Mouse (Mus musculus) fat pad, adult 2 months (tissue): ENCODE data around the gene Krtap4-7.
"Not testable (repeated sequence)": the region's sequence is repeated elsewhere in the genome, so short reads cannot be mapped to it uniquely, and the experiment has no call there.

Experiments used
- DNase-seq: peaks from one replicate; pipeline ENCODE4 v3.0.0-alpha.2; 2011; ENCODE audit warnings: low read depth, low spot score; ENCODE audit errors: extremely low read depth

The Krtap4-7 gene

DNA sequence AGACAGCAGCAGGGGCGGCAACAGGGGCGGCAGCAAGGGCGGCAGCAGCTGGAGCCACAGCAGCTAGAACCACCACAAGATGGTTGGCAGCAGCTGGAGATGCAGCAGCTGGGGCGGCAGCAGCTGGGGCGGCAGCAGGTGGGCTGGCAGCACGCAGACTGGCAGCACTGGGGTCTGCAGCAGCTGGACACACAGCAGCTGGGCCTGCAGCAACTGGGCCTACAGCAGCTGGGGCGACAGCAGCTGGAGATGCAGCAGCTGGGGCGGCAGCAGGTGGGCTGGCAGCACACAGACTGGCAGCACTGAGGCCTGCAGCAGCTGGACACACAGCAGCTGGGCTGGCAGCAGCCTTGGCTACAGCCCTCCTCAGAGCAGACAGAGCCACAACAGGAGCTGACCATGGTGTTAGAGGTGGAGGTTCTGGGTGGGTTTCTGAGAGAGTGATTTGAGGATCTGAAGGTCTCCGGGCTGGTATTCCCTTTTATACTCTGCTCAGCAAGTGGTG is at the start of gene Krtap4-7:
Gene Krtap4-7, minus strand, starts transcription at position 455 of the 505 bp plus-strand sequence.
- DNase-seq = not testable (repeated sequence)

DNA sequence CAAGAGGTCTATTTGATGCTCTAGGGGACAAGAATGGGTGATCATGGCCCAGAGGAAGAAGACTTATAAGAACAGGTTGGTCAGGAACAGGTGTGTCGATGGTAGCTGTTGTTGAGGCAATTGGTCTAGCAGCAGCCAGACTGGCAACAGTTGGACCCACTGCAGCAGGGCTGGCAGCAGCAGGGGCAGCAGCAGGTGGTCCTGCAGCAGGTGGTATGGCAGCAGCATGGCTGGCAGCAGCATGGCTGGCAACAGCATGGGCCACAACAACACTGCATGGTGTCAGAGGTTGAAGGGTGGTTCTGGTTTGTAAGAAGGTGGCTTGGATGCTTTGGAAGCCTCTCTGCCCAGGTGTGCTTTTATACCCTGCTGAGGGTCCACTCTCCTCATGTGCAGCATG is 46.6 kb upstream of the Krtap4-7 start, which contains the start of gene Gm14190:
Gene Gm14190, minus strand, starts transcription at position 278 of the 400 bp plus-strand sequence.
- no peak for DNase-seq

DNA sequence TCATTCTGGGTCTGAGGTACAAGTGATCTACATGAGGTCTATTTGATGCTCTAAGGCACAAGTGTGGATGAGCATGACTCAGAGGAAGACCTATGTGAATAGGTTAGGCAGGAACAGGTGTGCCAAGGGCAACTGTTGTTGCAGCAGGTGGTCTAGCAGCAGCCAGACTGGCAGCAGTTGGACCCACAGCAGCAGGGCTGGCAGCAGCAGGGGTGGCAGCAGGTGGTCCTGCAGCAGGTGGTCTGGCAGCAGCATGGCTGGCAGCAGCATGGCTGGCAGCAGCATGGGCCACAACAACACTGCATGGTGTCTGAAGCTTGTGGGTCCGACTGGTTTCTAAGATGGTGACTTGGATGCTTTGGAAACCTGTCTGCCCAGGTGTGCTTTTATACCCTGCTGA is 41.3 kb upstream of the Krtap4-7 start:
- DNase-seq = not testable (repeated sequence)

DNA sequence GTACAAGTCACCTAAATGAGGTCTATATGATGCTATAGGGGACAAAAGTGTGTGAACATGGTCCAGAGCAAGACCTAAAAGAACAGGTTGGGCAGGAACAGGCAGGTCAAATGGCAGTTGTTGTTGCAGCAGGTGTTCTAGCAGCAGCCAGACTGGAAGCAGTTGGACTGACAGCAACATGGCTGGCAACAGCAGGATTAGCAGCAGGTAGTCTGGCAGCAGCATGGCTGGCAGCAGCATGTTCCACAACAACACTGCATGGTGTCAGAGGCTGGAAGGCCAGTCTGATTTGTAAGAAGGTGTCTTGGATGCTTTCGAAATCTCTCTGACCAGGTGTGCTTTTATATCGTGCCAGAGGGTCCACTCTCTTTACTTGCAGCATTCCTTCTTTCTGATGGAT is 39.6 kb upstream of the Krtap4-7 start:
- no peak for DNase-seq

DNA sequence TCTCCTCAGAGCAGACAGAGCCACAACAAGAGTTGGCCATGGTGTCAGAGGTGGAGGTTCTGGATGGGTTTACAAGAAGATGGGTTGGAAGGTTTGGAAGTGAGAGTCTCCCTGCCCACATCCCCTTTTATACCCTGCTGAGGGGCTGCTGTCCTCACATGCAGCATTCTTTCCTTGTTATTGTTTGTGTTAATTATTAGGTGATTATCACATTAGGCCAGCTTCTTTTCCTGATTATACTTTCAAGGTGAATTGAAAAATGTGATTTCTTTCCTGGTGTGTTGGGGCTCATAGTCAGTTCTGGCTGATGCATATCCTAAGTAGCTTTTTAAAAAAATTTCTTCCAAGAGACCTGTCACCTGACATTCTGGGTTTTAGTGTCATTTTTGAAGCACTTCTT is 22.0 kb upstream of the Krtap4-7 start, which contains the start of gene Krtap4-6:
Gene Krtap4-6, minus strand, starts transcription at position 101 of the 400 bp plus-strand sequence.
- DNase-seq = no peak

DNA sequence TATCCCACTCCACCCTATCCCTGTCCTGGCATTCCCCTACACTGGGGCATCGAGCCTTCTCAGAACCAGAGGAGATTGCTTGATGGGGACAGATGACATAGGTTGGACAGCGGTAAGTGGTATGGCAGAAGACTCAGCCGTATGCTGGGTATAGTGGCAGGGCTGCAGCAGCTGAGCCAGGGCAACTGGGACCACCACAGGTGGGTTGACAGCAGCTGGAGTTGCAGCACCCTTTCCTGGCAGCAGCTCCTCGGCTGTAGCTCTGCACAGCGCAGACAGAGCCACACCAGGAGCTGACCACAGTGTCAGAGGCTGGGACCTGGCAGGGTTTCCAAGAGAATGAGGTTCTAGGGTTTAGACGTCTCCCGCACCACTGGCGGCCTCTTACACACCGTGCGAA is 18.9 kb upstream of the Krtap4-7 start:
- no peak for DNase-seq

DNA sequence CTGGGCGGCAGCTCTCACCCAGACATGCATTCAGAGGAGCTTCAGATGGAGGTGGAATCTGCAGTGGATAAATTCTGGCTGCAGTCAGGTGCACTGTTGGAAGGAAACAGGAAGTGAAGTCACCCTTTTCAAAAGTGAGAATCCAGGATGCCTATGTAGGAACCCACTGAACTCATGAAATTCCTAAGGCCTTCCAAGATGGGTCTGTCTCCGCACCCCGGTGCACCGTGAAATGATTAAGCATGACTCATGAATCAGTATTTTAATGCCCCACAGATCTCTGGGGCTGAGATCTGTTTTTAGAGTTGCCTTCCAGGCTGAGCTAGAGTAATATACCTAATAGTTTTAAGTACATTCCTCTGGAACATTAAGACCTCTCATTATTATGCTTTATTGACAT is 15.4 kb upstream of the Krtap4-7 start:
- DNase-seq = no peak

DNA sequence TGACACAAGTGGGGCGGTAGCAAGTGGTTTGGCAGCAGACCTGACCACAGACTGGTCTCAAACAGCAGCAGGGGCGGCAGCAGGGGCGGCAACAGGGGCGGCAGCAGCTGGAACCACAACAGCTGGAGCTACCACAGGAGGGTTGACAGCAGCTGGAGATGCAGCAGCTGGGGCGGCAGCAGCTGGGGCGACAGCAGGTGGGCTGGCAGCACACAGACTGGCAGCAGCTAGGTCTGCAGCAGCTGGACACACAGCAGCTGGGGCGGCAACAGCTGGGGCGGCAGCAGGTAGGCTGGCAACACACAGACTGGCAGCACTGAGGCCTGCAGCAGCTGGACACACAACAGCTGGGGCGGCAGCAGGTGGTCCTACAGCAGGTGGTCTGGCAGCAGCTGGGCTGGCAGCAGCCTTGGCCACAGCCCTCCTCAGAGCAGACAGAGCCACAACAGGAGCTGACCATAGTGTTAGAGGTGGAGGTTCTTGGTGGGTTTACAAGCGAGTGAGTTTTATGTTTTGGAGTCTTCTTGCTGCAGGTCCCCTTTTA is 14.7 kb upstream of the Krtap4-7 start, which contains the start of gene Gm11563:
Gene Gm11563, minus strand, starts transcription at position 494 of the 544 bp plus-strand sequence.
- not testable (repeated sequence) for DNase-seq

DNA sequence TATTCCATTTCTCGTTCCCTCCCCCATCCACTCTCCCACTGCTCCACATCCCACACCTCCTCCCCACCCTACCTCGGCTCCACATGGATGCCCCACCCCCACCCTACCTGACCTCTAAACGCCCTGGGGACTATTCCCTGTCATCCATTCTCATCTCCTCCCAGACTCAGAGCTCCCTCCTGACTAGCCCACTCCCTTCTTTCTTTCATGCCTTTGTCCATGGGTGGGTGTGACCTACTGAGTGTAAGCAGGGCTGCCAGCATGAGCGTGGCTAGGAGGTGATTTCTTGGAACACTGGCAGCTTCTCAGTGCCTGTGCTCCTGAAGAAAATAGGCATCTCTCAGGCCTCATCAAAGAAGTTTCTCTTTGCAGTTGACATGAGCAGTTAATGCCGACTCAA is 13.2 kb upstream of the Krtap4-7 start:
- DNase-seq = no peak

DNA sequence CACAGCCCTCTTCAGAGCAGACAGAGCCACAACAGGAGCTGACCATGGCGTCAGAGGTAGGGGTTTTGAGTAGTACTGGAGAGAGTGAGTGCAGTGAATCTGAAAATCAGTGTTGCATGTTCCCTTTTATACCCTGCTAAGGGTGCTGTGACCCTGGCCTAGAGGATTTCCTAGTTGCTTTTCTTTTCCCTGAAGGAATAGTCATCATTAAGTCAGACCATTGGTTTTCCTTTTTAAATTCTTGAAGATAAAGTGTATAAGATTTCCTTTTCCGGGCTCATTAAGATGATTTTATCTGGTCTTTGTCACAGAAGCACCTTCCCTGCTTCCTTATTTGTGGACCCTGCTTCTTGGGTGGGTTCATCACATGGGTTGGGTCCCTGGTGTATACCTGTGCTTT is 6.2 kb upstream of the Krtap4-7 start, which contains the start of gene Gm11555:
Gene Gm11555, minus strand, starts transcription at position 101 of the 400 bp plus-strand sequence.
- DNase-seq = no peak

DNA sequence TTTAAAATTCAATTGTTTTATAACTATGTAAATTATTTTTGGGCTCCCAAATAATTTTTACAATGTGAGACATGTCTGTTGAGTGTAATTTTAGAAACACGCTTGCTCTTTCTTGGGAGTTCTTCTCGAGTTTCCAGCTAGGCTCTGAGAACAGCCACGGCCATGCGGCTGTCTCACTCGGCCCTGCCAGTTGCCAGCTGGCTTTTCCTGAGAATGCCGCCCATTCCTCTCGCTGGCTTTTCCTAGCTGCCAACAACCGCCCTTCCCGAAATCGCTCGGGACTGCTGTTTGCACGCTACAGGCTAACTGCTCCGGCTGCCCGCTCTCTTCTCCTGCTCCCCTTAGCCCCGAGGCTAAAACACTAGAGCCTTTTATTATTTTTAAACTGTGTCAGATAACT is 2.6 kb upstream of the Krtap4-7 start:
- no peak for DNase-seq

DNA sequence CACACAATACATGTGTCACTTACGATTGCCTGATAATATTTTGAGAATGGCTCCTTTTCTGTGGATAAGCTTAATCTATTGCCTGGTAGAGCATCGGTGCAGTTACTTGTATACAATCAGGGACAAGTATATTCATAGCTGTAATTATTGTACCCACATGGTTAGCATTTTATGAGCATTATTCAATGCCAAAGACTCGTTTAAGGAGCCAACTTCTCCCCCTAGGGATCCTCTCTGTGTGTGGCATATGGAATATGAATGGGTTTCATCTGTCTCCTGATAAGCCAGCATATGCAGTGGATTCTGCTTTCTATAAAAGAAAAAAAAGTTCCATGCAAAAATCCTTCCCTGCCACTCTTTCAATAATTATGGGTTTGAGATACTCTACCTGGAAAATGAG is 462 bp upstream of the Krtap4-7 start:
- no peak for DNase-seq

DNA sequence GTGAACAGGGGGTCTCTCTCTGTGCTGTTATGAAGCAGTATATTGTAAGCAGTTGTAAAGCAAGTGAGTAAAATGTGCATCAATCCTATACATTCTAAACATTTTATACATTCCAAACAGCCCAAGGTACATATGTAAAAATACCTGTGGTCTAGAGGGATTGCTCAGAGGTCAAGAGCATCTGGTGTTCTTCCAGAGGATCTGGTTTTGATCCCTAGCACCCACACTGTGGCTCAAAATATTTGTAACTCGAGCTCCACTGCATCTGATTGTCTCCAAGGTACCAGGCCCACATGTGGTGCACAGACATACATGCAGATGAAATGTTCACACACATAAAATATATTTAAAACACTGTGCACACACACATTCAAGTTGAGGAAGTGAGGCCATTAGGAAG is 3.0 kb downstream of the Krtap4-7 start:
- no peak for DNase-seq

DNA sequence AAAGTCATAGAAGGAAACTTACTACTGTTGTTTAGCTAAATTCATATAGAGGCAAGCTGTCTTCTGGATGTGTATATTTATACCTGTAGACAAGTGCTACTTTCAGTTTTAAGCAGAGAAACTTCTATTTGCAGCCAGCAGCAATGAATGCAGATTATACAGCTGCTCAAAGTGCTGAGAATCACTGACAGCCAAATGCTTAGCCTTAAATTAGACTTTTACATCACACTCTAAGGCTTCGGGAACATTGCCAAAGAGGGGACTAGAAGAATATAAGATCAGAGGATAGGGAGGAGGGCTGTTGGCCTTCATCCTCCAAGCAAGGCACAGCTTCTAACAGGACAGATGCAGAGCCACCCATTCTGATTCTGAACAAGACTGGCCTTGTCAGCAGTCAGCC is 6.8 kb downstream of the Krtap4-7 start:
- DNase-seq = no peak

DNA sequence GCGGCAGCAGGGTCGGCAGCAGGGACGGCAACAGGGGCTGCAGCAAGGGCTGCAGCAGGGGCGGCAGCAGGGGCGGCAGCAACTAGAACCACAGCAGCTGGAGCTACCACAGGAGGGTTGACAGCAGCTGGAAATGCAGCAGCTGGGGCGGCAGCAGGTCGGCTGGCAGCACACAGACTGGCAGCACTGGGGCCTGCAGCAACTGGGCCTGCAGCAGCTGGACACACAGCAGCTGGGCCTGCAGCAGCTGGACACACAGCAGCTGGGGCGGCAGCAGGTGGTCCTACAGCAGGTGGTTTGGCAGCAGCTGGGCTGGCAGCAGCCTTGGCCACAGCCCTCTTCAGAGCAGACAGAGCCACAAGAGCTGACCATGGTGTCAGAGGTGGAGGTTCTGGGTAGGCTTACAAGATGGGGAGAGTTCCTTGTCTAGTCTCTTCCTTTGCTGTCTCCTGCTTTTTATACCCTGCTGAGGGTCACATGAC is 9.2 kb downstream of the Krtap4-7 start, which contains the start of gene Krtap4-2:
Gene Krtap4-2, minus strand, starts transcription at position 432 of the 482 bp plus-strand sequence.
- no peak for DNase-seq

DNA sequence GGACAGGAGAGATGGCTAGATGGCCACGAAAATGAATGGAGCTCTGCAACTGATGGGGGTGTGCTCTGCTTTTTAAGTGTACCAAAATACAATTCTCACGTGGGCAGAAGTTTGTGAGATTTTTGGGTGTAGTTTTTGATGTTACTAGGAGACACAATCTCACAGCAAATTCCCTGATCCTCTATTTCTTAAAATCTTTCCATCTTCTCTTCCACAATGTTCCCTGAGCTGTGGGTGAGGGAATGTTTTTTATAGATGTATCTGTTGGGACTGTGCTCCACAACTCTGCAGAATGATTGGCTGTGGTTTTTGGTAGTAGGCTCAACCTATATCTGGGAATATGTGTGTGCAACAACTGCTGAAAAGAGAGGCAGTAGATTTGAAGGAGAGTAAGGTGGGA is 10.6 kb downstream of the Krtap4-7 start:
- DNase-seq = no peak

DNA sequence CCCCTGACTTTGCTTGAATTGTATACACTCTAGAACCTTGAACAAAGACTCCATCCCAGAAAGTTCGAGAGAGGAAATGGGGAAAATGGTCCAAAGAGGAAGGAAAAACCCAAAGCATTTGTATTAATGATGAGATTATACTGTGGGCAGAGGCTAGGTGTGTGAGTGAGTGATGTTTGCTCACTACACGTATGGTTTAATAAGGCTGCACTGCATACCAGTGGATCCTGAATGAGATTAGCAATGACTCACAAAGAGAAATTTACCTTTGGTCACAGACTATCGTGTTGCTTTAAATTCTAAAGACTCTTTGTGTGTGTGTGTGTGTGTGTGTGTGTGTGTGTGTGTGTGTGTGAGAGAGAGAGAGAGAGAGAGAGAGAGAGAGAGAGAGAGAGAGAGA is 13.0 kb downstream of the Krtap4-7 start:
- DNase-seq = no peak

DNA sequence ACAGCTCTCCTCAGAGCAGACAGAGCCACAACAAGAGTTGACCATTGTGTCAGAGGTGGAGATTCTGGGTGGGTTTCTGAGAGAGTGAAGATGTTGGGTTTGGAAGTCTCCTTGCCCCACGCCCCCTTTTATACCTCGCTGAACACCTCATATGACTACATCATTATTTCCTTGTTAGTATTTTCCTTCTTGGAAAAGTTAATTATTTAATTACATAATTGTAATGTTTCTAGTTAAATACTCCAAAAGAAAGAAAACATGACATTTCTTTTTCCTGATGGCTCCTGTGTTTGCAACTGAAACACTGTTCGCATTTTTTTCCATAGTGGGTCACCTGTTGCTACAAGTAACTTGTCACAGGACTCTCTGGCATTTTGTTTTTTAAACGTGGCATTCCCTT is 15.8 kb downstream of the Krtap4-7 start, which contains the start of gene Krtap4-1:
Gene Krtap4-1, minus strand, starts transcription at position 101 of the 400 bp plus-strand sequence.
- DNase-seq = no peak

DNA sequence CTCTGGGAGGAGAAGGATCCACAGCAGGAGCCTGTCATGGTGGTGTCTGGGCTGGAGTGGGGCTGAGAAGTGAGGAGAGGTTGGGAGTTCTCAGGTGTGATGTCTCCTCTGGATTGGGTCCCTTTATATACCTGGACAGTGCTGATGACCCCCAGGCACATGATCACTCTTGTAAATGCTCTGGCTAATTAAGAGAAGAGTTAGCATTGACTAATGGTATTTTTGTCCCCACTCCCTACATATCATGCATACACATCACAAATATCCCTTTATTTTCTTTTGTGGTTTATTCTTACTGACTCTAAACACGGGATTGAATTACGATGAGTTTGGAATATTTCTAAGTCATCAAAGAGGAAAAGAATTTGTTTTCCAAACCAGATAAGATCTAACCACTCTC is 23.6 kb downstream of the Krtap4-7 start, which contains the start of gene Gm11562:
Gene Gm11562, minus strand, starts transcription at position 101 of the 400 bp plus-strand sequence.
- no peak for DNase-seq

DNA sequence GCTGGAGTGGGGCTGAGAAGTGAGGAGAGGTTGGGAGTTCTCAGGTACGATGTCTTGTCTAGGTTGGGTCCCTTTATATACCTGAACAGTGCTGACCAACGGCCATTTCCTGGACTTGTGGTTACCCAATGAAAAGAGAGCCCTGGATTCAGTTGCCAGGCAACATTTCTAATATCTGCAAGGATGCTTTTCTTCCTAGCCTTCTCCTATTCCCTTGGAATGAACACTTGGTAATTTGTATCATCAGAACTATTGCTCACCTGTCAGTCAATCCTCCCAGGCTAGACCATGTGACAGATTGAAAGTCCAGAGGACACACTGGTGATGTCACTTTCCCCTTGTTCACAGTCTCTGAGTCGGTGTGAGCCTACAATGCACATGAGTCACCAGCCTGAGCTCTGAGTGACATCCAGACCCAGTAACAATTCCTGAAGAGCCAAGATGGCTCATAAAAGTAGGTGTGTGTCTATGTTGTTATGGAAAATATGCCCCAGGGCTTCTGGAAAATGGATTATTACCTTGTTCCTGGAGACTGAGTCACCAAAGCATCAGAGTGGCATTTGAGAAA is 29.0 kb downstream of the Krtap4-7 start, which contains the start of gene Krtap2-4:
Gene Krtap2-4, minus strand, starts transcription at position 51 of the 568 bp plus-strand sequence.
- DNase-seq = no peak

DNA sequence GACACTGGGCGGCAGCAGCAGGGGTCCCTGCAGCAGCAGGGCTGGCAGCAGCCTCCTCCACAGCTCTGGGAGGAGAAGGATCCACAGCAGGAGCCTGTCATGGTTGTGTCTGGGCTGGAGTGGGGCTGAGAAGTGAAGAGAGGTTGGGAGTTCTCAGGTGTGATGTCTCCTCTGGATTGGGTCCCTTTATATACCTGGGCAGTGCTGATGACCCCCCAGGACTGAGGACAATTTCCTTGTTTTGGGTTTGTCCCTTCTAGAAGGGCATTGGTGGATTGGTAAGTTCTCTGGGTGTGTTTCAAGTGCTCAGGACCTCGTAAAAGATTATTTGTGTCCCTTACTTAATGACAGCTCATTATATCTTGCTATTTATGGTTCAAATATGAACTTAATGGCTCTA is 33.8 kb downstream of the Krtap4-7 start, which contains the start of gene Gm11937:
Gene Gm11937, minus strand, starts transcription at position 101 of the 400 bp plus-strand sequence.
- not testable (repeated sequence) for DNase-seq

DNA sequence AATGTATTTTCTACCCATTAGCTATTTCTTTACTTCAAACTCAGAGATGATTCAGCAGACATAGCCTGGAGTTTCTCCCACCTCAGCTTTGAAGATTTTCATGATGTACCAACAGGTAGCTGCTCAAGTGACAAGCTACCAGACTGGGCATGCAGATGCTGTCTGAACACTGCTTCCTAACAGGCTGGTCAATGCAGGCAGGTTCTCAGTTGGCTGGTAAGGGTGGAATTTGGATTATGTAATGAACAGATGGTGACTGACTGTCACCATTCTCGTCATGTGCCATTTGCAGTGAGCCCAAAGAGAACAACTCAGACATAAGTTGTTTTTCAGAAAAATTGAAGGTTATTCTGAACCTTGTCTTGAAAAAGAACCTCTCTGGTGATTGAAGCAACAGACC is 34.8 kb downstream of the Krtap4-7 start:
- no peak for DNase-seq
